Mouse (Mus musculus) erythroblast, embryonic 14.5 days (primary cell): ENCODE results near the gene Ikzf4.

Experiments used
- GATA1 ChIP-seq: IDR thresholded peaks from 2 replicates; pipeline ENCODE4 v1.6.1; 2012; ENCODE audit warnings: low read length, inconsistent platforms, mixed read lengths
- TAL1 ChIP-seq: IDR thresholded peaks from 3 replicates; pipeline ENCODE4 v1.6.1; 2012; ENCODE audit warnings: low read length, inconsistent platforms, mixed read lengths

GRCm38 (mm10) chr10:128673763-128674468 is 28.1 kb upstream of the Ikzf4 start, which contains the start of gene Suox:
- TF ChIP-seq GATA1 (no peak), TAL1 (no peak)
